Mouse (Mus musculus) neutrophil, adult 5-6 weeks (primary cell): ENCODE measurements around the gene Coq5. TPM values are rescaled to one million over a fixed set of nuclear protein-coding genes. Genes with fewer than 3 reads are reported as not detected.
A peak's percentile ranks its signal among the peaks of the same experiment; 100 is the strongest.

Source experiments
- ATAC-seq: fragments of 151-379, 151-347 bp; 2 replicates; pipeline ENCODE4 v1.8.0; 2017; ENCODE audit warnings: mild to moderate bottlenecking, moderate TSS enrichment; ENCODE audit not compliant: insufficient number of reproducible peaks, poor library complexity, low FRiP score, severe bottlenecking; ENCODE audit errors: extremely low read depth
- total RNA-seq: library from RNA; stranded (forward); fragments of 200-1000 nt; gene quantifications from 2 replicates; pipeline ENCODE4 v1.2.3, GENCODE M21; 2017

Gene Coq5
- total RNA-seq, 1 experiment from 2014 or later: 24.8 TPM

GRCm38 (mm10) chr5:115266340-115266739 is 13.1 kb upstream of the Coq5 start:
- ATAC-seq: no peak

- ATAC-seq: no peak
Observed at GRCm38 (mm10) chr5:115266787-115267468, 12.5 kb upstream of the Coq5 start.

- ATAC-seq: no peak
Observed at GRCm38 (mm10) chr5:115267469-115268045, 11.9 kb upstream of the Coq5 start.

- no peak for ATAC-seq
Observed at GRCm38 (mm10) chr5:115268266-115268665, 11.2 kb upstream of the Coq5 start.

GRCm38 (mm10) chr5:115269969-115270368 is 9.5 kb upstream of the Coq5 start:
- no peak for ATAC-seq

- ATAC-seq: 0 out of 2 replicates have a peak, but pooled peaks have one; percentile 2
Observed at GRCm38 (mm10) chr5:115271931-115272811, 7.3 kb upstream of the Coq5 start.

- ATAC-seq: peak; percentile 96
Observed at GRCm38 (mm10) chr5:115272812-115273548, 6.5 kb upstream of the Coq5 start, which contains the start of gene Rnf10. Gene Rnf10 (minus strand): TSS chr5:115272898.

GRCm38 (mm10) chr5:115273549-115274135 is 5.8 kb upstream of the Coq5 start:
- no peak for ATAC-seq

- ATAC-seq: no peak
Observed at GRCm38 (mm10) chr5:115274353-115274752, 5.1 kb upstream of the Coq5 start.

GRCm38 (mm10) chr5:115274771-115275170 is 4.7 kb upstream of the Coq5 start:
- no peak for ATAC-seq

GRCm38 (mm10) chr5:115275998-115276397 is 3.5 kb upstream of the Coq5 start:
- ATAC-seq: no peak

- ATAC-seq: no peak
Observed at GRCm38 (mm10) chr5:115278053-115278452, 1.4 kb upstream of the Coq5 start.

- ATAC-seq: no peak
Observed at GRCm38 (mm10) chr5:115278785-115279184, 681 bp upstream of the Coq5 start.

GRCm38 (mm10) chr5:115280050-115280687 is 703 bp downstream of the Coq5 start:
- no peak for ATAC-seq

GRCm38 (mm10) chr5:115284735-115285134 is 5.3 kb downstream of the Coq5 start:
- ATAC-seq: 0 out of 2 replicates have a peak, but pooled peaks have one; percentile 36

GRCm38 (mm10) chr5:115294173-115294572 is 14.7 kb downstream of the Coq5 start:
- ATAC-seq: no peak

- ATAC-seq: no peak
Observed at GRCm38 (mm10) chr5:115296347-115296746, 16.9 kb downstream of the Coq5 start.

GRCm38 (mm10) chr5:115300035-115300744 is 20.7 kb downstream of the Coq5 start:
- peak; percentile 8; the same call in 1 of the 2 replicates for ATAC-seq
